Mouse (Mus musculus) liver, adult 2 months (tissue): ENCODE data around the gene Gm20388.

Experiments used
- CTCF ChIP-seq: fragments of 200-500 bp; IDR thresholded peaks from 2 replicates; pipeline ENCODE4 v1.5.1; 2011; ENCODE audit warnings: low read depth, low read length, control low read depth
- POLR2A ChIP-seq: fragments of 200-500 bp; IDR thresholded peaks from 2 replicates; pipeline ENCODE4 v1.6.1; 2011; ENCODE audit warnings: low read length, control low read depth; ENCODE audit not compliant: insufficient read depth; ENCODE audit errors: extremely low read depth

GRCm38 (mm10) chr8:121023736-121024135 lies 1113.1 kb downstream of the Gm20388 start:
- TF ChIP-seq CTCF, result no peak
- no peak for TF ChIP-seq POLR2A
